Mouse (Mus musculus): ENCODE results near the gene Cdh22. TPM values are rescaled to one million over a fixed set of nuclear protein-coding genes. Genes with fewer than 3 reads are reported as not detected.

The Cdh22 gene
- polyA plus RNA-seq, 1 experiment from 2014 or later, result 0.57 TPM

DNA sequence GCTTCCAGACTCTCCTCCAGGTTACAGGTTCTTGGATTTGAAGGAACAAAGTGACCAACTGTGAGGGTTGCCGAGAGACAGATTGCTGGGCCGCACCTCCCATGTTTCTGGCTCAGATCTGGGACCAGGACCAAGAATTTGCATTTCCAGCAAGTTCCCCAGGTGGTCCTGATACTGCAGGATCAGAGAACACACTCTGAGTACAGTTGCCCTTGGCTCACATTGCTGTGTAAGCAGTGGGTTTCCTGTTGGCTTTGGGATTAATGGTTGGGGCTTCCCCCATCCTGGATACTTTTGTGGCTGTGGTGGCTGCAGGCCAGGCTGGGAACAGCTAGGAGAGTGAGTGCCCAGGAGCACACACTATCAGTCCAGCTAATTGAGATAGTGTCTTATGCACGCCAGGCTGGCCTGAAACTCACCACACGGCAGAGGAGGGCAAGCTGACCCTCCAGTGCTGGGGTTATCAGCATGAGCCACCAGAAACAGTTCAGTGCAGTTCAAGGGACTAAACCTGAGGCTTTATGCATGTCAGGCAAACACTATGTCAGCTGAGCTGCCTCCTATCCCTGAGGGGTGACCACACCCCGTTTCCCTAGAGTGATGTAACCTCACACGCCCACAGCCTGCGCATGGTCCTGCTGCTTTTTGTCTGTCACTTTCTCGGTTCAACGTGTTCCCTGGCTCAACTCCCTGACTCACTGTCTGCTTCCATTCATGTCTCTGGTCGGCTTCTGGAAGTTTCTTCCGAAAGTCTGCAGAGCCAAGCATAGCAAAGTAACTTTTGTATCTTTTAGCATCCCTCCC is 160.4 kb downstream of the Cdh22 start:
- 0 out of 2 replicates have a peak, but pooled peaks have one; percentile 24 for ATAC-seq (ENCODE audit: insufficient read depth, low FRiP score, low read depth)
- no peak overlapping the region for H3K4me3 ChIP-seq (replicated peaks)
- no peaks in the 10 kb centered on the region for H3K36me3 ChIP-seq
- WGBS, result 39% methylated on average over 11 of the region's 11 CpGs
- H3K9me3 ChIP-seq, result no peaks in the 10 kb centered on the region
- no peak overlapping the region for H3K9ac ChIP-seq
- H3K27ac ChIP-seq, result no peak overlapping the region
- no peak overlapping the region for H3K4me2 ChIP-seq
- peaks cover 68% of the 10 kb centered on the region for H3K27me3 ChIP-seq (replicated peaks)
- 0 out of 2 replicates have a peak, but pooled peaks cover 4% of the 10 kb centered on the region for H3K4me1 ChIP-seq

DNA sequence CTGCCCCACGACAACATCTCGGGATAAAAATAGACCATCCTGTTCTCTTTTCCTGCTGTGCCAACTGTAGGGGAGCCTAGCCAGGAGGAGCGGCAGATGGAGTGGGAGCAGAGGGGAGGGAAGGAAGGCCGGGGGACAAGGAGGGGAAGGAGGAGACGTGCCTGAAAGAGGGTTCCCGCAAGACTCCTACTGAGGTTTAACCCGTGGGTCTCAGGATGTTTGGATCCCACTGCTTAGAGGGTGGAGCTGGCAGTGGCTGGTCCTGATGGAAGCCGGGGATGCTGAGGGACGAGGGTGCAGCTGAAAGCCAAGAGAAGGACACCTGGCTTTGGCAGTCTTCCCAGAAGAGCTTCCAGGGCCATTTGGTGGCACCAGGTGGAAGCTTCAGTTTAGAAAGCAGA is 161.3 kb downstream of the Cdh22 start:
- WGBS, result 22% methylated on average over 9 of the region's 9 CpGs

DNA sequence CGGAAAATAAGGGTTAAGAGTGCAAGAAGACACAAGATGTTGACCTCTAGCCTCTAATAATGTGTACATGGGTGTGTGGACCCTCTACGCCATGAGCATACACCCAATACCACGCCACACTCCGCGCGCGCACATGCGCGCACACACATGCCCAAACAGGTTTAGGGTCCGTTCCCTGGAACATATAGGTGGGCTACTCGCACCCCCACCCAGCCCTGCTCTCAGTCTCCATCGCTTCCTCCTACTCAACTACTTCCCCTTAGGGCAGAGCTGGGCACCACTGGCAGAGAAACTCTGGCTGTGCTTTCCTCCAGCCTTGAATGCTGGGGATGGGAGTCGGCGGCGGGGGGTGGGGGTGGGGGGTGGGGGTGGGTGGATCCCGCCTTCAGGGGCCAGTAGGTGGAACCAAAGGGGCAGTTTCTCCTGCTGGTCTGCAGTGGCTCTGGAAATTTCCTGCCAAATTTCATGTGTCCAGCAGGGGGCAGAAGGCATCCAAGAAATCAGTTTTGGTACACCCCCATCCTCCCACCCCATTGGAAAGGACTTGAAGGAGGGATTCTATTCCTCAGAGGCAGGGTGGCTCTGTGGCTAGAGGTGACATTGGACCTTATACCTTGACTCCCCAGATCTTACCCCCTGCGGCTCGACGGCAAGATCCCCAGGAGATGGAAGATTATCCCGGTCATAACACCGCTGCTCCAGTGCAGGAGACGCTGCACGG is 164.4 kb downstream of the Cdh22 start:
- H3K4me3 ChIP-seq (replicated peaks), result no peak overlapping the region
- H3K4me1 ChIP-seq, result 0 out of 2 replicates have a peak, but pooled peaks cover 4% of the 10 kb centered on the region
- peaks cover 31% of the 10 kb centered on the region for H3K27me3 ChIP-seq (replicated peaks)
- 17% methylated on average over 23 of the region's 23 CpGs for WGBS
- no peak overlapping the region for H3K27ac ChIP-seq
- H3K9ac ChIP-seq, result no peak overlapping the region
- H3K4me2 ChIP-seq, result peak overlapping the region; percentile 23; the same call in 1 of the 2 replicates
- no peak for ATAC-seq (ENCODE audit: insufficient read depth, low FRiP score, low read depth)
- H3K9me3 ChIP-seq, result no peaks in the 10 kb centered on the region
- no peaks in the 10 kb centered on the region for H3K36me3 ChIP-seq

More for the DNA sequence above, 161.3 kb downstream of the Cdh22 start:
- no peak overlapping the region for H3K9ac ChIP-seq
- H3K4me1 ChIP-seq, result 0 out of 2 replicates have a peak, but pooled peaks cover 4% of the 10 kb centered on the region
- no peaks in the 10 kb centered on the region for H3K36me3 ChIP-seq
- no peak overlapping the region for H3K27ac ChIP-seq
- H3K9me3 ChIP-seq, result no peaks in the 10 kb centered on the region
- ATAC-seq (ENCODE audit: insufficient read depth, low FRiP score, low read depth), result no peak
- H3K4me3 ChIP-seq (replicated peaks), result no peak overlapping the region
- H3K4me2 ChIP-seq, result no peak overlapping the region
- H3K27me3 ChIP-seq (replicated peaks), result peaks cover 60% of the 10 kb centered on the region

DNA sequence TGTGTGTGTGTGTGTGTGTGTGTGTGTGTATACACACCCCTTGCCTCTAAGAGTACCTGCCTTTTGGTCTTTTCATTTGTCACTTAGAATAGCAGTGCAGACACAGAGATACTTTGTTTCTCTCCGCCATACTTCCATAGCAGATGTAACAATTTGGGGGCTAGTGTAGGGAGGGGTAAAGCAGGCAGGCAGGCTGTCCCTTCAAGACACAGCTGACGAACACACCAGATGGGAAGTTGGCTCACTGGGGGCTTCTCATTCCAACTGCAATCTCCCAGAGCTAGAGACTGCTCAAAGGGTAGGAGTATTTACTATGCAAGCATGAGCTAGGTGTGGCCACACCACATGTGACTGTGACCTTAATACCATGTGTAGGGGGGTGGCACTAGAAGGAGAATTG is 165.8 kb downstream of the Cdh22 start:
- Histone ChIP-seq H3K27ac (no peak overlapping the region), H3K27me3 (replicated peaks) (peaks cover 20% of the 10 kb centered on the region), H3K4me1 (0 out of 2 replicates have a peak, but pooled peaks cover 4% of the 10 kb centered on the region), H3K9me3 (no peaks in the 10 kb centered on the region), H3K4me3 (replicated peaks) (no peak overlapping the region), H3K4me2 (no peak overlapping the region), H3K9ac (no peak overlapping the region), H3K36me3 (no peaks in the 10 kb centered on the region)
- no peak for ATAC-seq (ENCODE audit: insufficient read depth, low FRiP score, low read depth)
- 53% methylated on average over 2 of the region's 2 CpGs for WGBS

DNA sequence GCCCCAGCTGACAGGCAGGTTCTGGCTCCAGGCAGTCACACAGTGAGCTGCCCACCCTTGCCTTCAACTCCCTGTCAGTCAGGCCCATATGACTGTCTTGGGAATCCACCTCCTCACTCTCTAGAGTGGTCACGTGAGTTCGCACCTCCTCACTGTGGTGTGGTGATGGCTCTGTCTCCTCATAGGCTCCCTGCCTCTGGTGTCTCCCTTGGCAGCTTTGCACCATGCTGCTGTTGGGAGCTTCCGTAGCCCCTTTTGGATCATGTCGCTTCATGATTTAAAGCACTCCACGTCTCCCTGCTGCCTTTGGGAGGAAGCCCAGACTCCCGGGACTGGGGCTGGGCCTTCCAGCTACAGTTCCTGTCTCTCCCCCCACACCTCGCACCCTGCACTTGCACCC is 170.2 kb downstream of the Cdh22 start:
- H3K9ac ChIP-seq, result no peak overlapping the region
- no peaks in the 10 kb centered on the region for H3K36me3 ChIP-seq
- no peaks in the 10 kb centered on the region for H3K9me3 ChIP-seq
- no peak overlapping the region for H3K27ac ChIP-seq
- no peaks in the 10 kb centered on the region for H3K27me3 ChIP-seq (replicated peaks)
- 49% methylated on average over 7 of the region's 7 CpGs for WGBS
- H3K4me2 ChIP-seq, result no peak overlapping the region
- no peak overlapping the region for H3K4me3 ChIP-seq (replicated peaks)
- ATAC-seq (ENCODE audit: insufficient read depth, low FRiP score, low read depth), result no peak
- 0 out of 2 replicates have a peak, but pooled peaks cover 5% of the 10 kb centered on the region for H3K4me1 ChIP-seq

DNA sequence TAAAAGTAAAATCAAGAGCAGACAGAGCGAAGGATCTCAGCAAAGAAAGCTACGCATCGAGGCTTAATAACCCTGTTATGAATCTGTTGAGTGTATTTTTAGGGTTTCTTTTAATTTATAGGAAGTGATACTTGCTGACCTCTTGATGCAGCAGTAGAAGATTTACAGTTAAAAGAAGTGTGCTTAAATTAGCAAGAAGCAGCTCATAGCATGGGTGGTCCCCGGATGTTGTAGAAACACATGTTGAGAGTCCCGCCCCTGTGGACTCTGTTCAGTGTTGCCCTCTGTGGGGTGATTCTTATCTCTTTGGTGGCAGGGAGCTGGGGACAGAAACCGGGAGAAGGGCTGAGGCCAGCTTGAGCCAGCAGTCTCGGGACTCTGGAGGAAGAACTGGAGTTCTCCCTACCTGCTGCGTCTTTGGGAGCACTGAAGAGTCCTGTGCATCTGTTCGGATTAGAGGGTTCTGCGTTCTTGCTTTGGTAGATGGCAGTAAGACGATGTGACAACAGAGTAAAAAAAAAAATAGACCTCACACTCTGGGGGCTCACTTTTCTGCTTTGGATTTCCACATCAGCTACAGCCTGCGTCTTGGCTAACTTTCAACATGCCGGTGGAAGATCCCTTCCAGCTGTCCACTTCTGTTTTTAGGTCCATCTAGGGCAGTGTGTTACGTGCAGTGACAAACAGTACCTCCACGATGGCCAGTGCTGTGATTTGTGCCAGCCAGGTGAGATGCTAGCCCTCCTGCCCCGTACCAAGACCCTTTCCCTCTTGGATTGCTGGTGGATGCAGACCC is 172.8 kb downstream of the Cdh22 start:
- H3K36me3 ChIP-seq, result no peaks in the 10 kb centered on the region
- 0 out of 2 replicates have a peak, but pooled peaks cover 5% of the 10 kb centered on the region for H3K4me1 ChIP-seq
- no peak overlapping the region for H3K27ac ChIP-seq
- 0 out of 2 replicates have a peak, but pooled peaks cover under 1% of the 10 kb centered on the region for H3K27me3 ChIP-seq (replicated peaks)
- no peaks in the 10 kb centered on the region for H3K9me3 ChIP-seq
- H3K9ac ChIP-seq, result no peak overlapping the region
- no peak overlapping the region; the same call in 1 of the 2 replicates for H3K4me2 ChIP-seq
- ATAC-seq (ENCODE audit: insufficient read depth, low FRiP score, low read depth), result no peak
- 45% methylated on average over 16 of the region's 16 CpGs for WGBS
- no peak overlapping the region for H3K4me3 ChIP-seq (replicated peaks)

Other genes starting within 250 kb of the Cdh22 start
- 58.6 and 60.6 TPM in 2 replicates for gene Ncoa5, start 200.0 kb downstream of the Cdh22 start, polyA plus RNA-seq (2015; fragmentation: Nextera tagmentation; extraction: Ambion mirVana)
- gene Cd40, start 179.2 kb downstream of the Cdh22 start, polyA plus RNA-seq (2015; fragmentation: Nextera tagmentation; extraction: Ambion mirVana), result 7.1 TPM in 2 replicates
- gene 1700025C18Rik, start 144.1 kb downstream of the Cdh22 start, polyA plus RNA-seq (2015; fragmentation: Nextera tagmentation; extraction: Ambion mirVana), result not detected in 2 replicates
- gene Slc35c2, start 53.0 kb upstream of the Cdh22 start, polyA plus RNA-seq (2015; fragmentation: Nextera tagmentation; extraction: Ambion mirVana), result 60.5 and 71.8 TPM in 2 replicates
- 53.2 and 56.2 TPM in 2 replicates for gene Elmo2, start 91.6 kb upstream of the Cdh22 start, polyA plus RNA-seq (2015; fragmentation: Nextera tagmentation; extraction: Ambion mirVana)
- 0.64 and 0.66 TPM in 2 replicates for gene Zfp663, start 133.9 kb upstream of the Cdh22 start, polyA plus RNA-seq (2015; fragmentation: Nextera tagmentation; extraction: Ambion mirVana)
- gene Zfp334, start 153.4 kb upstream of the Cdh22 start, polyA plus RNA-seq (2015; fragmentation: Nextera tagmentation; extraction: Ambion mirVana), result 5.6 TPM in 2 replicates
- gene Ocstamp, start 165.6 kb upstream of the Cdh22 start, polyA plus RNA-seq (2015; fragmentation: Nextera tagmentation; extraction: Ambion mirVana), result 0.37 and 0.59 TPM in 2 replicates
- 0.89 and 1.0 TPM in 2 replicates for gene Slc13a3, start 238.4 kb upstream of the Cdh22 start, polyA plus RNA-seq (2015; fragmentation: Nextera tagmentation; extraction: Ambion mirVana)

Measured in stomach, embryonic 15.5 days (tissue).